Mouse (Mus musculus) erythroblast, embryonic 14.5 days (primary cell): ENCODE data around the gene Dscaml1. TPM values are rescaled to one million over a fixed set of nuclear protein-coding genes. Genes with fewer than 3 reads are reported as not detected.

Experiments
- H3K27me3 ChIP-seq: 2 replicates; pipeline ENCODE4 v1.6.1; 2012; ENCODE audit warnings: inconsistent platforms; ENCODE audit not compliant: control insufficient read depth
- H3K36me3 ChIP-seq: 2 replicates; pipeline ENCODE4 v1.6.1; 2012; ENCODE audit warnings: mild to moderate bottlenecking, inconsistent platforms; ENCODE audit not compliant: control insufficient read depth
- H3K4me1 ChIP-seq: 2 replicates; pipeline ENCODE4 v1.6.1; 2012; ENCODE audit warnings: inconsistent platforms; ENCODE audit not compliant: control insufficient read depth
- H3K4me3 ChIP-seq: replicated peaks from 2 replicates; pipeline ENCODE3; 2012; ENCODE audit warnings: moderate library complexity, mild to moderate bottlenecking, inconsistent platforms
- H3K9me3 ChIP-seq: 2 replicates; pipeline ENCODE4 v1.6.1; 2012; ENCODE audit warnings: low read length, inconsistent platforms, mixed read lengths; ENCODE audit not compliant: control insufficient read depth
- GATA1 ChIP-seq: IDR thresholded peaks from 2 replicates; pipeline ENCODE4 v1.6.1; 2012; ENCODE audit warnings: low read length, inconsistent platforms, mixed read lengths
- TAL1 ChIP-seq: IDR thresholded peaks from 3 replicates; pipeline ENCODE4 v1.6.1; 2012; ENCODE audit warnings: low read length, inconsistent platforms, mixed read lengths
- polyA plus RNA-seq: library from polyadenylated mRNA; stranded (reverse); fragments of >175 nt; gene quantifications from 2 replicates; pipeline ENCODE4 v1.2.3, GENCODE M21; 2012

The Dscaml1 gene
- polyA plus RNA-seq, 1 experiment, result not detected

DNA sequence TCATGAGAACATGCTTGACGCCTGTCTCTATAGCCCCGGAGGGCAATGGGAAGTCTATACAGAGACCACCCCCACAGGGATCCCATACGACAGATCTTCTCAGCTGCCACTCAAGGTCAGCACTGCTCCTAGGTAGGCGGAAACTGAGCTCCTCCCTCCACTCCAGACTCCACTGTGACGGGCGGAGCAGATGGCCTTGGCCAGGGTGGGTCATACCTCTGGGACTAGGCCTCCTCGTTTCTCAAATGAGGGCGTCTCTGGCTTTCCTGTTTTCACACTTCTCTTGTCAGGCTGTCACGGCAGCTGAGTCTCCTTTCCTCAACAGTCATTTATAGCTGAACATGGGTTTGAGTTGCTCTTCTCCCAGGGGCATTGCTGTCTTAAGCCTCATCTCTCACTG, 160.0 kb downstream of the Dscaml1 start:
- TF ChIP-seq GATA1 (no peak), TAL1 (no peak)
- Histone ChIP-seq H3K36me3 (no peaks in the 10 kb centered on the region), H3K27me3 (no peaks in the 10 kb centered on the region), H3K4me3 (no peak overlapping the region), H3K4me1 (no peaks in the 10 kb centered on the region), H3K9me3 (no peaks in the 10 kb centered on the region)

DNA sequence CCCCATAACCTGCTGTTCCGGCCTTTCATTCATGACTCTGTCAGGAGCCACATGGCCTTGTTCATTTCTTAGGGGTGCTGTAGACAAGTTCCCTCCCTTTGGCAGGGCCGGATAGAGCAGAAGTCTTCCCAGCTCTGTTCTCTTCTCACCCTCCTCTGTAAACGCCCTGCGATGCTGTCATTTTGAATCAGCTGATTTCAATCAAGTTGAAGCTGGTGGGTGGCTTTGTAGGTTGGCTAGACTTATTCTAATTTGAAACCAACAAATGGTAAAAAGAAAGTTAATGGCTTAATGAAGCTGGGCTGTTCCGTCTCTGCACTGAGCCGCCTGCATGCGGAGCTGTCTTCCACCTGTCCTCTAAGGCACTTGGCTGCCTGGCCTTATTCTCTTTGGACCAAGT, 161.3 kb downstream of the Dscaml1 start:
- no peaks in the 10 kb centered on the region for H3K36me3 ChIP-seq
- no peaks in the 10 kb centered on the region for H3K4me1 ChIP-seq
- H3K9me3 ChIP-seq, result no peaks in the 10 kb centered on the region
- H3K27me3 ChIP-seq, result no peaks in the 10 kb centered on the region
- no peak overlapping the region for H3K4me3 ChIP-seq
- TF ChIP-seq GATA1 (no peak), TAL1 (no peak)

DNA sequence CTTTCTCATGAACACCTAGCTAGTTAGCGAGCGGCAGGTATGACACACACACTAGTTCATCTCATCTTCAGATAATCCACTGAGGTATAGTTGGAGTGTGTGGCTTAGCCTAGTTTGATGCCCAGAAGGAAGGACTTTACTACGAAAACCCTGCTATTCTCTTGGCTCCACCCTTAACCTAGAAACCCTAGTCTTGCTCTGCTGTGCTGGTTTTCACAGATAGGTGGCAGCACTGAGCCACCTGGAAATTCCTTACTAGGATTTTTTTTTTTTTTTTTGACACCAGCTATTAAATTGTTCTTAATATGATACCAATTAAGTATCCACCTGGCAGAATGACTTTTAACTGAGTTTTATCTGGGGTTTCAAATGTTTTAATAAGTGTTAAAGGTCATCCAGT, 163.4 kb downstream of the Dscaml1 start:
- no peaks in the 10 kb centered on the region for H3K4me1 ChIP-seq
- H3K9me3 ChIP-seq, result no peaks in the 10 kb centered on the region
- no peaks in the 10 kb centered on the region for H3K27me3 ChIP-seq
- TF ChIP-seq TAL1 (no peak), GATA1 (no peak)
- H3K4me3 ChIP-seq, result no peak overlapping the region
- no peaks in the 10 kb centered on the region for H3K36me3 ChIP-seq

DNA sequence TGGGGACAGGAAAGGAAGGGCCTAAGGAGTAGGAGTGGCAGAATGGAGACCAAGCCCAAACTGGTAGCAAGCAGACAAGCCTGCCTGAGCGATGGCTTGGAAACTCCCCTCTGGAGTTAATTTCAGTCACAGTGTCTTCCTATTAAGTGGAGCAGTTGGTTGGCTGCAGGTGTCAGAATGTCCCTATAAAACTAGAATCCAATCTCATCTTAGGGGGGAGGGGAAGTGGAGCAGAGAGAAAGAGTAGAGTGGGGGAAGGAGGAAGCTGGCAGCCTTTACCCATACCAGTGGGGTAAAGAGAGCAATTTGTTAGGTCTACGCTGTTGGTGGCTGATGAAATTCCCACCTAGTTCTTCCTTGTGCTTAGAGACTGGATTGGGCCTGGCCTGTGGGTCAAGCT, 164.6 kb downstream of the Dscaml1 start:
- no peaks in the 10 kb centered on the region for H3K27me3 ChIP-seq
- H3K4me1 ChIP-seq, result no peaks in the 10 kb centered on the region
- H3K4me3 ChIP-seq, result no peak overlapping the region
- H3K9me3 ChIP-seq, result no peaks in the 10 kb centered on the region
- no peak for TF ChIP-seq GATA1
- no peaks in the 10 kb centered on the region for H3K36me3 ChIP-seq

DNA sequence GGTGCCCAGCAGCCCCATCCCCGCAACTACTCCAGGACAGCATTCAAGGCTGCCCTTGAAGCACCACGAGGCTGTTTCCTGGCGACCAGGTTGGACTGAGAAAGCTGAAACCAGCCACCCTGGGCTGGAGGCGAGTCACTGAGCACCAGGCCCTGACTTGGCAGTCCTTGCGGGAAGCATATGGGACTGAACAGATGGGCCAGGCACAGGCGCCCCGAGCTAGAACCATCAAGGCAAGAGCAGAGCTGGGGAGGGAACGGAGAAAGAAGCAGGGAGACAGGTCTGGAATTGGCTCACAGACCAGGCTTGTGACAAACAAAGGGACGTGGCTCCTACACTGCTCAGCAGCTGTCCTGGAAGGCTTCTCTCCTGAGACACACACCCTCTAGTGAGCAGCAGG, 165.9 kb downstream of the Dscaml1 start:
- Histone ChIP-seq H3K36me3 (no peaks in the 10 kb centered on the region), H3K4me3 (no peak overlapping the region), H3K9me3 (no peaks in the 10 kb centered on the region), H3K4me1 (no peaks in the 10 kb centered on the region), H3K27me3 (no peaks in the 10 kb centered on the region)
- TF ChIP-seq TAL1 (no peak), GATA1 (no peak)

DNA sequence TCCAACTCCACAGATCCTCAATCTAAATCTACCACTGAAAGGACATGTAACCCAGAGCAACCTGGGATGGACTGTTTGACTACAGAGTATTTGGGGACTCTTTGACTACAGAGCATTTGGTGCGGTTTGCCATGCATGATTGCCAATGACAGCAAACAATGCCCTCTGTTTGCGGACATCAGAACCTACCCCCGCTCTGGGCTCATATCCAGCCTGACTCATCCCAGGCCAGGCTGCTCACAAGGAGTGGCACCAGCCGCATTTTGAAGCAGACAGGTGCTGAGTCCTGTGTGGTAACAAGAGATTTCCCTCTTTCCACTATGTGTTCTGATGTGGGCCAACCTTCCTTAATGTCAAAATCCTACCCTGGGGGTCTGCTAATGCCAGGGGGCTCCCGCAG, 171.7 kb downstream of the Dscaml1 start:
- Histone ChIP-seq H3K9me3 (no peaks in the 10 kb centered on the region), H3K27me3 (no peaks in the 10 kb centered on the region), H3K4me3 (no peak overlapping the region), H3K36me3 (no peaks in the 10 kb centered on the region), H3K4me1 (no peaks in the 10 kb centered on the region)
- TF ChIP-seq GATA1 (no peak), TAL1 (no peak)

DNA sequence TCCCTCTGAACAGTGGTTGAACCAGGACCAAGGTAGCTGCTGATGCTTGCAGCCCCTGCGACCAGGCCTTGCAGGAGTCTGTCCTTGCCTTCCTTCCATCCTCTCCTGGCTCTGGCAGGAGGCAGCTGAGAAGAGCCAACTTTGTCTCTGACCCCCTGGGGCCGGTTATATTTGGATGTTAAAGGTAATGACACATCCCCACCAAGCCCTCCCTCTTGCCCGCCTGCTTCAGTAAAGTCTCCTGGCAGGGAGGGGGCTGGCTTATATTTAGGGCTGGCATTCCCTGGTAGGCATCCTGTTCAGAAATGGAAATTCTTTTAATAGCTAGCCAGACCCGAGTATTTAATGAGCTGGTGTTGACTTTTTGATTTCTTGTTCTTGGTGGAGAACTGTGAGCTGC, 172.9 kb downstream of the Dscaml1 start:
- Histone ChIP-seq H3K36me3 (no peaks in the 10 kb centered on the region), H3K9me3 (no peaks in the 10 kb centered on the region), H3K4me1 (no peaks in the 10 kb centered on the region), H3K4me3 (no peak overlapping the region), H3K27me3 (no peaks in the 10 kb centered on the region)
- TF ChIP-seq GATA1 (no peak), TAL1 (no peak)

DNA sequence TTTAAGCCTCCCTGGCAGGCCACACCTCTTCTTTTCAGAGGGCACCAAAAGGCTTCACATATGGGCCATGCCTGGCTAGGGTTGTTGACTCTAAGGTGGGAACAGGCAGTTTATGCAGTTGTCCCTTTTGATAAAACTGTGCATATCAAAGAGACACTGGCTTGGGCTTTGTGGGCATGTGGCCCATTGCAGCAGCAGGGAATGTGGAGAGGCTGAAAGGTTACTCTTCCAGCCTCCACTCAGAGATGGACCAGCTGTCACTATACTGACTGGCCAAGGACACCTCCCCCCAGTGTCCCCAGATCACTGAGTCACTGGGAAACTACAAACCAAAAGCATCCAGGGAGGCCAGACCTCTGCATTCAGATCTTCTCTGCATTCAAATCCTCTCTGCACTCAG, 180.9 kb downstream of the Dscaml1 start:
- H3K36me3 ChIP-seq, result no peaks in the 10 kb centered on the region
- H3K27me3 ChIP-seq, result no peaks in the 10 kb centered on the region
- no peaks in the 10 kb centered on the region for H3K4me1 ChIP-seq
- H3K9me3 ChIP-seq, result no peaks in the 10 kb centered on the region
- no peak overlapping the region for H3K4me3 ChIP-seq
- TF ChIP-seq GATA1, result no peak
- no peak for TF ChIP-seq TAL1

DNA sequence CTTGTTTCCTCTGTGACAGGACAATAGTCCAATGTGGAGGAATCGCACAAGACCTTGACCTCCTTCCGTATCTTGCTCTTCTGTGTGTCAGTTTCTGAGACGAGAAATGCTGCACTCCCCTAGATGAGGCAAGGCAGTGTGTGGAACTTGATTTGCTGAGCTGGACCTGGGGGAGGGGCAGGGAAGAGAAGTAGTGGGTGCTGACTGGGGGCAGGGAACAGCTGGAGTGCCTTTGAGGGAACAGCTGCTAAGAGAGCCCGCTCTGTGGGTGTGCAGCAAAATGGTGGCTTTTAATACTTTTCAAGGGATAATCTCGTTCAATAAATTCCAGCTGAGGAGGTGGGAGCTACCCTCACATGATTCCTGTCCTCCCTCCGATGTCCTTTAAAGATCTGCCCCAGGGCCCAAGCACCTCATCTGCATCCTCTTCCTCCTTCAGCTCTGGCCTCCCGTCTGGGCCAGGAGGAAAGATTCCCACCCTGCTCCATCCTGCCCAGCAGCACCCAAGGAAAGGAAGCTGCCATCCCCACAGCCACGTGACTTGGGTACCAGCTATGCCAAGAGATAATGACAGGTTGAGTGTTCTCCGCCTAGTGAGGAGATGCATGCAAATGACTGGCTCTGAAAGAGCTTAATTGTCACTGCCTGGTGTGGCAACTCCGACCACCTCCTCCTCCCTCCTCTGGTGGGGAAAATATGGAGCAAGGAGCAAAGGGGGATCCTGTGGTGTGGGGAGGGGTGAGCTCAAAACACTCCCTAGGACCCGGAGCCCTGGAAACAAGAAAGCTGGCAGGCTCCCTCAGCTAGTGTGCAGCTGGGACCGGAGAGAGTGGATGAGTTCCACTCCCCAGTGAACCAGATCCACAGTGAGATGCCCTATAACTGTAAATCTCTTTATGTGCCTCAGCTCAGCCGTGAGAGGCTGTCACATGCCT, 181.9 kb downstream of the Dscaml1 start:
- Histone ChIP-seq H3K36me3 (no peaks in the 10 kb centered on the region), H3K4me1 (no peaks in the 10 kb centered on the region), H3K27me3 (no peaks in the 10 kb centered on the region)

More for the DNA sequence above, 181.9 kb downstream of the Dscaml1 start:
- no peak overlapping the region for H3K4me3 ChIP-seq
- H3K9me3 ChIP-seq, result no peaks in the 10 kb centered on the region
- TF ChIP-seq TAL1 (no peak), GATA1 (no peak)
